Mouse (Mus musculus) CD4-positive, CD25-positive, alpha-beta regulatory T cell, adult 9 weeks (primary cell): ENCODE data around the gene Slc35a5. TPM values are rescaled to one million over a fixed set of nuclear protein-coding genes. Genes with fewer than 3 reads are reported as not detected.

Experiments used
- polyA plus RNA-seq: library from polyadenylated mRNA; unstranded; fragments of 100-300 nt; shearing (Covaris generic); gene quantifications from one replicate; pipeline ENCODE4 v1.2.1, GENCODE M21; 2017

The Slc35a5 gene
- 61.3 TPM for polyA plus RNA-seq

DNA sequence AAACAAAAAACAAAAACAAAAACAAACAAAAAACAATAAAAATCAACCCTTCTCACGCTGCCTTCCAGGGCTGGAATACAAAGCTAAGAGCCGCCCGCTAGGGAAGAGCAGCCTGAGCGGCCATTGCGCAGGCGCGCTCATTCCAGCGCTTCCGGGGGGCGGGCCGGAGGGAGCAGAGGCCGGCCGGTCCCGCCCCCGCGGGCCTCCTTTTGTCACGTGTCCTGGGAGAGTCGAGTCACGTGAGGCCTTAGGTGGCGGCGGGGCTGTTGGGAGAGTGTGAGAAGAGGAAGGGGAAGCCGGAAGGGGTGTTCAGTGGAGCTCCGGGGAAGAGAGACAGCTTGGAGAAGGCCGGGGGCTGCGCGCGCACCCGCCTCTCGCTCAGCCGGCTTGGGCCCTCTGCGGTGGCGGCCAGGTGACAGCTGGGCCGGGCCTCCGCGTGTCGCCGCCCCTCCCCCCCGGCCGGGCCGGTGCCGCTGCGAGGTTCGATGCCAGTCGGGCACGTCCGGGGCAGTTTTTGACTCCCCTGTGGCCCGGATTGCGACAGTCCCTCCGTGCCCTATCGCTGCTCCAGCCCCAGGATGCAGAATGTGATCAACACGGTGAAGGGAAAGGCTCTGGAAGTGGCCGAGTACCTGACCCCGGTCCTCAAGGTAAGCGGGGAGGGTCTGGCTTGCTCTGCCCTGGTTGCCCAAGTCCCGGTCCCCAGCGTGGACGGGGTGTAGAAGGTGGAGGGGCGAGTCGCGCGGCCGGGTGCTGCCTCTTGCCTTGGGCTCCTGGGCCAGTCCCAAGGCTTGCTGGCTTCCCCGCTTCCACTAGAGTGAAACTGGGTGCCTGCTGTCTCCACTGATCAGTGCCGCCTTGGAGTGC lies at the start of gene Slc35a5, which contains the start of gene Atg3:
Gene Slc35a5 (minus strand): TSS at position 185 of the 867 bp plus-strand sequence.
Gene Atg3 (plus strand): TSS at position 264 of the 867 bp plus-strand sequence.

DNA sequence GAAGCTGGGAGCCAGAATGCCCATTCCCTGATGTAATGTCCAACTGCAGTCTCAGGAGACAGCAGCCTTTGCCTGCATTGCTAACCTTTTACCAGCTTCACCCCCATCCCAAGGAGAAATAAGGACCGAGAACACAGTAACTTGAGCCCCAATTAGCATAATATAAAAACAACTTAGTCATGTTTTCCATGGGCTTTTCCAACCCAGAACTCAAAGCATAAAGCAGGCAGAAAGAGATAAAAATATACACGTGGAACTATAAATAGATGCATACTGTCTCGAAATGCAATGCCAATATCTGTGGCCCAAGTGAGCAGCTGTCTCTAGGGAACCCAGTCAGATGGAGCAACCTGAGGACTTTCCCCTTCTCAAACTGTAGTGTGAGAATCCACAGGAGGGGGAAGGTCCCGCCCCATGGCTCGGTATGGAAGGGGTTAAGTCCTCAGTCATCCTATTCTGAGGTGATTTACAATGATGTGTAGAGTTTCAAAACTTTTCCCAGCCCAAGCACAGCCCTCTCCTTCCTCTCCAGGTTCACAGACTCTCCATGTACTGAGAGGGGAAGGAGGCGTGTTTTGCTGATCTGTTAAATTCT lies 65.3 kb downstream of the Slc35a5 start, which contains the start of gene Ccdc80:
Gene Ccdc80 (plus strand): TSS at position 266 of the 595 bp plus-strand sequence.

Other genes with a start within 250 kb of the Slc35a5 start
- gene Cd200r3, start 215.0 kb downstream of the Slc35a5 start, polyA plus RNA-seq = 2.4 TPM
- gene Ccdc80, start 65.3 kb downstream of the Slc35a5 start, polyA plus RNA-seq = 1.4 TPM
- 15.7 TPM for gene Atg3, start 79 bp upstream of the Slc35a5 start, polyA plus RNA-seq
- 113 TPM for gene Btla, start 65.6 kb upstream of the Slc35a5 start, polyA plus RNA-seq